Mouse (Mus musculus) heart, postnatal 0 days (tissue): ENCODE measurements around the gene Gm10065. TPM values are rescaled to one million over a fixed set of nuclear protein-coding genes. Genes with fewer than 3 reads are reported as not detected.

ENCODE experiments used
- ATAC-seq: fragments of 200-750 bp; cut with Nextera tagmentation; 2 replicates; pipeline ENCODE4 v1.8.0; 2017; ENCODE audit warnings: low read depth, moderate number of reproducible peaks, moderate library complexity; ENCODE audit not compliant: insufficient read depth
- DNase-seq: peaks from one replicate; pipeline ENCODE4 v3.0.0-alpha.2; 2016; ENCODE audit warnings: low spot score
- H3K27ac ChIP-seq: fragments of 300-500 bp; sonication (generic); 2 replicates; pipeline ENCODE4 v1.5.1; 2014; ENCODE audit warnings: low read depth, mild to moderate bottlenecking
- H3K27me3 ChIP-seq: fragments of 300-500 bp; sonication (generic); 2 replicates; pipeline ENCODE4 v1.6.1; 2014; ENCODE audit warnings: low read length, mixed read lengths; ENCODE audit not compliant: control insufficient read depth, insufficient read depth
- H3K36me3 ChIP-seq: fragments of 300-500 bp; sonication (generic); replicated peaks from 2 replicates; pipeline ENCODE4 v1.6.1; 2014; ENCODE audit warnings: low read length, mixed read lengths; ENCODE audit not compliant: control insufficient read depth, insufficient read depth
- H3K4me1 ChIP-seq: fragments of 300-500 bp; sonication (generic); 2 replicates; pipeline ENCODE4 v1.6.1; 2014; ENCODE audit warnings: antibody characterized with exemption; ENCODE audit not compliant: control insufficient read depth, insufficient read depth
- H3K4me2 ChIP-seq: fragments of 300-500 bp; sonication (generic); 2 replicates; pipeline ENCODE4 v1.6.1; 2014; ENCODE audit warnings: low read depth, mild to moderate bottlenecking, low read length, moderate library complexity
- H3K4me3 ChIP-seq: fragments of 300-500 bp; sonication (generic); 2 replicates; pipeline ENCODE4 v1.5.1; 2014; ENCODE audit warnings: low read depth, low read length
- H3K9ac ChIP-seq: fragments of 300-500 bp; sonication (generic); replicated peaks from 2 replicates; pipeline ENCODE4 v1.6.1; 2014; ENCODE audit warnings: low read depth, low read length, mixed read lengths
- H3K9me3 ChIP-seq: fragments of 300-500 bp; sonication (generic); replicated peaks from 2 replicates; pipeline ENCODE4 v1.6.1; 2016; ENCODE audit warnings: low read length; ENCODE audit not compliant: control insufficient read depth
- CTCF ChIP-seq: IDR thresholded peaks from 2 replicates; pipeline ENCODE4 v1.5.1; 2016; ENCODE audit warnings: antibody characterized with exemption, control low read depth, low read depth
- EP300 ChIP-seq: IDR thresholded peaks from 2 replicates; pipeline ENCODE4 v1.6.1; 2016; ENCODE audit warnings: antibody characterized with exemption, low read depth
- WGBS: fragments of 180-500 bp; shearing (Covaris S2); extraction: QIAGEN DNeasy Blood & Tissue Kit; methylation state at CpG from one replicate; pipeline ENCODE4 v1.1.7; 2014; 5-methylcytosine and 5-hydroxymethylcytosine counted together
- microRNA counts: library from miRNA; unstranded; fragments of <30 nt; microRNA quantifications from one replicate; lab custom pipeline; 2015
- microRNA-seq: library from miRNA; unstranded; fragments of <30 nt; microRNA quantifications from one replicate; pipeline ENCODE4, GENCODE M21; 2016
- polyA plus RNA-seq: library from polyadenylated mRNA; unstranded; fragments of >200 nt; fragmentation: Nextera tagmentation; extraction: Ambion mirVana; gene quantifications from 2 replicates; pipeline ENCODE4 v1.2.1, GENCODE M21; 2015
- total RNA-seq: library from RNA; depleted of rRNA; stranded (reverse); fragments of >200 nt; gene quantifications from 2 replicates; pipeline ENCODE4 v1.2.3, GENCODE M21; 2014; ENCODE audit warnings: low replicate concordance; rRNA removed

Gm10065 gene
- total and polyA plus RNA-seq, 2 experiments from 2014 or later, result not detected

DNA sequence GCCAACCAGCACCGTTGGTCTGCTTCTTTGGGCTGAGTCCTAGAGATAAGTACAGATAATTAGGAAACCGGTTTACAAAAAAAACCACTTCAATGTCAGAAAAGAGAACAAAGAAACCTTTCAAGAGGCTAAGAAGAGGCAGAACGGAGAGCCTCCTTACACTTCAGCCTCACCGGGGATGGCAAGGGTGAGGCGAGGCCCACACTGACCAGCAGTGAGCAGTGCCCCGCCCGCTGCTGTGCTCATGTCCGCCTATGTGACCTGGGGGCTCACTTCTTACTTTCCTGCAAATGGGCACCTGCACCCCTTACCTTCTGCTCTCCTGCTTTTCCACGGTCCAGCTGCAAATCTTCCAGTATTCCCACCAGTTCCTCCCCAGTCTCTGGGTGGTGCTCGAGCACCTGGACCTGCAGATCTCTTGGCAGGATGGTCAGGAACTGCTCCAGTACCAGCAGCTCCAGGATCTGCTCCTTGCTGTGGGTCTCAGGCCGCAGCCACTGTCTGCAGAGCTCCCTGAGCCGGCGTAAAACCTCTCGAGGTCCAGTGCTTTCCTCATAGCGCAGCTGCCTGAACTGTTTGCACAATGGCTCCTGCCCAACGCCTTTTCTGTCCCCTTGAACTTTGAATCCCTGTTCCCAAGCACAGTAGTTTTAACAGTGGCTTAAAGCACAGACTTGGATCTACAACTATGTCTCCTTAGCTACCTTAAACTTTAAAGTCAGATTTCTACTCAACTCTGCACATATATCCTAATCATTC lies 31.2 kb downstream of the Gm10065 start:
- no peak for TF ChIP-seq CTCF
- no peak for TF ChIP-seq EP300
- DNase-seq (no peak), ATAC-seq (no peak)
- Histone ChIP-seq H3K4me3 (no peak overlapping the region), H3K9ac (no peak overlapping the region), H3K36me3 (peaks cover 64% of the 10 kb centered on the region), H3K27ac (no peak overlapping the region), H3K9me3 (no peaks in the 10 kb centered on the region), H3K27me3 (no peaks in the 10 kb centered on the region), H3K4me2 (no peak overlapping the region), H3K4me1 (peaks cover 9% of the 10 kb centered on the region)
- 72% methylated on average over 16 of the region's 16 CpGs for WGBS

DNA sequence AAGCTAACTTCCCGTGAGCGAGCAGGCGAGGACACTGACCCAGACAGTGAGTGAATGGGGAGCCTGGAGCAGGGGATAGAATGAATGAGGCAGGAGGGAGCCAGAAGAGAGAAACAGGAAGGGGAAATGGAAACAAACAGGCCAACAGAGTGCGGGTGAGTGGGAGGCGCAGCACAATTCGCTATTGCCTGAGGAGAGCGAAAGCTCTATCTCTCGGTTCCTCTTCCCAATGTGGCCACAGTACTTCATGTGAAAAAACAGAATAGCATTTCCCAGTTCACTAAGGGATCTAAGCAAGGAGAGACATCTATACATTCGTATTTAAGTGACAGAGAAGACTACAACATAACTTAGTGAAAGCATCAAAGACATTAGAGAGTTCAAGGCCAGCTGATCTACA lies 32.4 kb downstream of the Gm10065 start:
- H3K9ac ChIP-seq, result no peak overlapping the region
- DNase-seq, result no peak
- WGBS, result 83% methylated on average over 9 of the region's 9 CpGs
- no peaks in the 10 kb centered on the region for H3K27me3 ChIP-seq
- no peak overlapping the region for H3K4me3 ChIP-seq
- H3K4me1 ChIP-seq, result no peaks in the 10 kb centered on the region
- peaks cover 65% of the 10 kb centered on the region for H3K36me3 ChIP-seq
- H3K9me3 ChIP-seq, result no peaks in the 10 kb centered on the region
- no peak overlapping the region for H3K27ac ChIP-seq
- no peak overlapping the region for H3K4me2 ChIP-seq
- TF ChIP-seq EP300 (no peak), CTCF (no peak)
- ATAC-seq, result no peak

DNA sequence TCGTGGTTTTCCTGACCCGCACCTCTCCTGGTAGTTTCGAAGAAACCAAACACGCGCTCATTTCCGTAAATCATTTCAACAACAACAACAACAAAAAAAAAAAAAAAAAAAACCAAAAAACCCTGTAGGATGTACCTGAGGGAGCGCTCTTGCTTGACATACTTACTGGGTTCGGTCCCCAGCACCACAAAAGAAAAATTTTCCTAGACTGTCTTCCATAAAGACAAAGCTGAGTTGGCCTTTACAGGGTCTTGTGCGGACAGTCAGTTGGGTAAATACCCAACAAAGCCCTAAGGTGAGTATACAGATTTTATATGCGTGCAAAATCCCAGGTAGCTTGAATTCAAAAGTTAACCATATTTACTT lies 38.1 kb downstream of the Gm10065 start:
- TF ChIP-seq EP300 (no peak), CTCF (no peak)
- 18% methylated on average over 10 of the region's 10 CpGs for WGBS
- ATAC-seq (no peak), DNase-seq (no peak)
- Histone ChIP-seq H3K36me3 (peaks cover 32% of the 10 kb centered on the region), H3K27ac (peak overlapping the region; percentile 75), H3K4me2 (peak overlapping the region; percentile 78), H3K9ac (peak overlapping the region; percentile 54; the same call in 1 of the 2 replicates), H3K4me3 (peak overlapping the region; percentile 62), H3K9me3 (no peaks in the 10 kb centered on the region), H3K27me3 (no peaks in the 10 kb centered on the region), H3K4me1 (no peaks in the 10 kb centered on the region)

DNA sequence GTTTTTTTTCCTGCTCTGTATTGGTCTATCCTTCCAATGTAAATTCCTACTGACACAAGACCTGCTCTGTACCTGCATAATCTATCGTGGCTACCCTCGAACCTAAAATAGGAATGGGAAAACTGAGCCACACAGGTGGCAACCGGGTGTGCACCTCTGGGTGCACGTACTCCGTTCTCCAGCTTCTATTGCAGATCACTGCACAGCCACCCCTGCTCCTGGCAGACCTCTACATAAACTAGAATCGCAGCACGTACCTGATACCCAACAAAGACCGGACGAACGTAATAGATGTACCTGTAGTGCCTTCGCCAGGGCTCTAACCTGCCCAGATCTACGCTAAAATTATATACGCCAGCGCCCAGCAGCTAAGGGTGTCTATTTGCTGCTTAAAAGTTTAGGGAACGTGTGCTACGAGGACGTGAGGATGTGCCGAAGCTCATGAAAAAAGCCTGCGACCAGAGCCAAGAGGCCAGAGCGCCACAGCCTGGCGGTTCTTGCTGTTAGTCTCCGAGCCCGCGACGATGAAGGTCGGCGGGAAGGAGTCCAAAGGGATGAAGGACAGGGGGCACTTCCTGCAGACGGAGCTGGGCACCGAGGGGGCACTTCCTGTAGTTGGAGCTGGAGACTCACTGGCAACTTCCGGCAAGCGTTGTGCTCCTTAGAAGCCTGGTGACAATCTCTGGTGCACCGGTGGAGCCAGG lies 38.6 kb downstream of the Gm10065 start, which contains the start of gene Pgbd1:
TSS of gene Pgbd1 (minus strand) at position 556 of the 704 bp plus-strand sequence.
- peak; percentile 89 for ATAC-seq
- no peaks in the 10 kb centered on the region for H3K27me3 ChIP-seq
- H3K36me3 ChIP-seq, result peaks cover 26% of the 10 kb centered on the region
- H3K4me3 ChIP-seq, result peak within 1 kb of the TSS; percentile 62
- H3K9me3 ChIP-seq, result no peaks in the 10 kb centered on the region
- peak; percentile 74 for DNase-seq
- TF ChIP-seq EP300 (no peak), CTCF (peak; percentile 49)
- peak within 1 kb of the TSS; percentile 54 for H3K9ac ChIP-seq
- under 1% methylated on average over 32 of the region's 32 CpGs for WGBS
- H3K27ac ChIP-seq, result peak within 1 kb of the TSS; percentile 75
- H3K4me1 ChIP-seq, result no peaks in the 10 kb centered on the region
- peak within 1 kb of the TSS; percentile 78 for H3K4me2 ChIP-seq

DNA sequence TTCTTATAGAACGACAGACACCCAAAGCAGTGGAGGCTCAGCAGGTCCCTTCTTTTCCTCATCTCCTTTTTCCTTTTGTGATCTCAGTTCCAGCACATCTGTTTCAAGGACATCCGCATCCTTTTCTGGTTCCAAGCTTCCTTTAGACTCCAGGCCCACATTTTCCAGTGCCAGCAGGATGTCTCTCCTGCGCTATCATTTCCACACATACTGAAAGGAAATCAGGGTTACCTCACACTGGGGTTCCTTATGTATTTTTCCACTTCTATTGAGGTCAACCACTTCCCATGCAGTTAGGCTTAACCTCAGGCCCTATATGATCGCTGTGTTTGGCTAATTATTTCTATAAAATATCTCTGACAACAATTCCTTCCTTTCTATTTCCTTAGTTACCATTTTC lies 43.8 kb downstream of the Gm10065 start:
- H3K27ac ChIP-seq, result no peak overlapping the region
- ATAC-seq, result peak; percentile 44; the same call in 1 of the 2 replicates

More for the DNA sequence above, 43.8 kb downstream of the Gm10065 start:
- H3K36me3 ChIP-seq, result no peaks in the 10 kb centered on the region
- no peaks in the 10 kb centered on the region for H3K9me3 ChIP-seq
- H3K27me3 ChIP-seq, result no peaks in the 10 kb centered on the region
- H3K4me1 ChIP-seq, result 0 out of 2 replicates have a peak, but pooled peaks cover 3% of the 10 kb centered on the region
- no peak overlapping the region for H3K4me3 ChIP-seq
- H3K9ac ChIP-seq, result no peak overlapping the region
- DNase-seq, result no peak
- no peak for TF ChIP-seq CTCF
- no peak for TF ChIP-seq EP300
- H3K4me2 ChIP-seq, result no peak overlapping the region
- 59% methylated on average over 4 of the region's 4 CpGs for WGBS

MicroRNA genes within 50 kb of the gene (microRNA counts, 519-probe panel; counts per million panel counts)
- not detected for microRNA mmu-miR-1896 (lab: Ali Mortazavi, UCI)

Small RNA genes lying within 50 kb of the gene (microRNA-seq; reads per million reads assigned to microRNA genes)
- not detected for gene Mir1896

Other genes with a start within 250 kb of the Gm10065 start
- not detected in 2 replicates for gene Gpx5, start 186.7 kb downstream of the Gm10065 start, total RNA-seq
- not detected in 2 replicates for gene Gpx5, start 186.7 kb downstream of the Gm10065 start, polyA plus RNA-seq
- gene Gpx6, start 167.3 kb downstream of the Gm10065 start, total RNA-seq, result not detected in 2 replicates
- gene Gpx6, start 167.3 kb downstream of the Gm10065 start, polyA plus RNA-seq, result not detected in 2 replicates
- gene Olfr1367, start 132.5 kb downstream of the Gm10065 start, total RNA-seq, result not detected in 2 replicates
- gene Olfr1367, start 132.5 kb downstream of the Gm10065 start, polyA plus RNA-seq, result not detected in 2 replicates
- gene Zscan12, start 116.6 kb downstream of the Gm10065 start, total RNA-seq, result 3.6 and 7.8 TPM in 2 replicates
- gene Zscan12, start 116.6 kb downstream of the Gm10065 start, polyA plus RNA-seq, result 5.2 TPM in 2 replicates
- gene Zkscan3, start 76.7 kb downstream of the Gm10065 start, total RNA-seq, result 32.7 and 40.8 TPM in 2 replicates
- gene Zkscan3, start 76.7 kb downstream of the Gm10065 start, polyA plus RNA-seq, result 49.1 and 54.5 TPM in 2 replicates
- 1.7 and 1.9 TPM in 2 replicates for gene Pgbd1, start 38.4 kb downstream of the Gm10065 start, total RNA-seq
- gene Pgbd1, start 38.4 kb downstream of the Gm10065 start, polyA plus RNA-seq, result 1.5 and 2.1 TPM in 2 replicates
- gene Zscan26, start 25.7 kb downstream of the Gm10065 start, total RNA-seq, result 14.1 and 17.5 TPM in 2 replicates
- gene Zscan26, start 25.7 kb downstream of the Gm10065 start, polyA plus RNA-seq, result 19.5 and 22.4 TPM in 2 replicates
- not detected in 2 replicates for gene Nkapl, start 10.9 kb downstream of the Gm10065 start, total RNA-seq
- gene Nkapl, start 10.9 kb downstream of the Gm10065 start, polyA plus RNA-seq, result 1.8 and 2.1 TPM in 2 replicates
- 0.70 and 1.7 TPM in 2 replicates for gene Zkscan4, start 534 bp downstream of the Gm10065 start, total RNA-seq
- 1.9 and 2.0 TPM in 2 replicates for gene Zkscan4, start 534 bp downstream of the Gm10065 start, polyA plus RNA-seq
- gene AK157302, start 15.8 kb upstream of the Gm10065 start, total RNA-seq, result 0.08 and 0.15 TPM in 2 replicates
- 0.93 and 1.3 TPM in 2 replicates for gene AK157302, start 15.8 kb upstream of the Gm10065 start, polyA plus RNA-seq
- 54.7 and 58.8 TPM in 2 replicates for gene Gm11273, start 22.0 kb upstream of the Gm10065 start, total RNA-seq
- 27.8 and 29.0 TPM in 2 replicates for gene Gm11273, start 22.0 kb upstream of the Gm10065 start, polyA plus RNA-seq
- gene Zkscan8, start 51.7 kb upstream of the Gm10065 start, total RNA-seq, result 7.1 and 10.9 TPM in 2 replicates
- gene Zkscan8, start 51.7 kb upstream of the Gm10065 start, polyA plus RNA-seq, result 3.0 and 3.4 TPM in 2 replicates
- not detected in 2 replicates for gene Olfr1366, start 63.4 kb upstream of the Gm10065 start, total RNA-seq
- gene Olfr1366, start 63.4 kb upstream of the Gm10065 start, polyA plus RNA-seq, result not detected in 2 replicates
- not detected in 2 replicates for gene Olfr1535, start 80.5 kb upstream of the Gm10065 start, total RNA-seq
- 0.03 TPM in 1 of 2 replicates, not detected in the other for gene Olfr1535, start 80.5 kb upstream of the Gm10065 start, polyA plus RNA-seq
- gene Olfr1364, start 102.3 kb upstream of the Gm10065 start, total RNA-seq, result not detected in 2 replicates
- gene Olfr1364, start 102.3 kb upstream of the Gm10065 start, polyA plus RNA-seq, result not detected in 2 replicates
- not detected in 2 replicates for gene Olfr1362, start 134.6 kb upstream of the Gm10065 start, total RNA-seq
- gene Olfr1362, start 134.6 kb upstream of the Gm10065 start, polyA plus RNA-seq, result not detected in 2 replicates
- not detected in 2 replicates for gene Olfr11, start 163.1 kb upstream of the Gm10065 start, total RNA-seq
- gene Olfr11, start 163.1 kb upstream of the Gm10065 start, polyA plus RNA-seq, result not detected in 2 replicates
- not detected in 2 replicates for gene Olfr1361, start 183.9 kb upstream of the Gm10065 start, total RNA-seq
- not detected in 2 replicates for gene Olfr1361, start 183.9 kb upstream of the Gm10065 start, polyA plus RNA-seq
- gene Olfr1360, start 198.0 kb upstream of the Gm10065 start, total RNA-seq, result not detected in 2 replicates
- gene Olfr1360, start 198.0 kb upstream of the Gm10065 start, polyA plus RNA-seq, result not detected in 2 replicates
- not detected in 2 replicates for gene Olfr1359, start 218.7 kb upstream of the Gm10065 start, total RNA-seq
- gene Olfr1359, start 218.7 kb upstream of the Gm10065 start, polyA plus RNA-seq, result not detected in 2 replicates
- 431 and 666 TPM in 2 replicates for gene Hist1h2bl, start 236.7 kb upstream of the Gm10065 start, total RNA-seq
- 0.55 and 0.98 TPM in 2 replicates for gene Hist1h2bl, start 236.7 kb upstream of the Gm10065 start, polyA plus RNA-seq
- 828 and 1,538 TPM in 2 replicates for gene Hist1h2ai, start 237.0 kb upstream of the Gm10065 start, total RNA-seq
- 3.6 and 4.3 TPM in 2 replicates for gene Hist1h2ai, start 237.0 kb upstream of the Gm10065 start, polyA plus RNA-seq
- 1,332 and 1,437 TPM in 2 replicates for gene Hist1h3h, start 238.2 kb upstream of the Gm10065 start, total RNA-seq
- 1.8 TPM in 1 of 2 replicates, not detected in the other for gene Hist1h3h, start 238.2 kb upstream of the Gm10065 start, polyA plus RNA-seq
- 1,438 and 1,618 TPM in 2 replicates for gene Hist1h2bm, start 242.6 kb upstream of the Gm10065 start, total RNA-seq
- gene Hist1h2bm, start 242.6 kb upstream of the Gm10065 start, polyA plus RNA-seq, result 0.60 and 0.90 TPM in 2 replicates